Mouse (Mus musculus) olfactory bulb, adult 2 months (tissue): ENCODE data around the gene Nbl1.

Experiments used
- CTCF ChIP-seq: fragments of 200-500 bp; IDR thresholded peaks from 2 replicates; pipeline ENCODE4 v1.5.1; 2012; ENCODE audit warnings: low read depth, mild to moderate bottlenecking, low read length, moderate library complexity; ENCODE audit not compliant: insufficient read depth
- POLR2A ChIP-seq: fragments of 200-500 bp; IDR thresholded peaks from 2 replicates; pipeline ENCODE4 v1.6.1; 2012; ENCODE audit warnings: mild to moderate bottlenecking, low read depth, low read length, moderate library complexity; ENCODE audit not compliant: insufficient read depth

GRCm38 (mm10) chr4:139133109-139133508, 40.3 kb upstream of the Nbl1 start:
- TF ChIP-seq CTCF (no peak), POLR2A (no peak)
